Mouse (Mus musculus) CH12.LX (cell line): ENCODE results near the gene Col18a1. TPM values are rescaled to one million over a fixed set of nuclear protein-coding genes. Genes with fewer than 3 reads are reported as not detected.

Experiments used
- DNase-seq: peaks from one replicate; pipeline ENCODE4 v3.0.0-alpha.2; 2013; ENCODE audit errors: extremely low read depth
- H3K27ac ChIP-seq: 2 replicates; pipeline ENCODE4 v1.5.1; 2012; ENCODE audit warnings: low read depth, mild to moderate bottlenecking, control low read depth, moderate library complexity; ENCODE audit not compliant: insufficient read depth
- H3K27me3 ChIP-seq: replicated peaks from 2 replicates; pipeline ENCODE3; 2012; ENCODE audit warnings: inconsistent platforms
- H3K36me3 ChIP-seq, 2 experiments: replicated peaks in 1 of 2; 2 replicates each; pipeline versions ENCODE3 to v1.6.1; 2012; ENCODE audit warnings: inconsistent platforms in 1 of 2, low read length in 1 of 2, mild to moderate bottlenecking in 1 of 2, mixed read lengths in 1 of 2, moderate library complexity in 1 of 2; ENCODE audit not compliant: control insufficient read depth in 1 of 2, insufficient read depth in 1 of 2
- H3K4me1 ChIP-seq, 2 experiments: 2 replicates each; pipeline ENCODE4 v1.6.1; 2012; ENCODE audit warnings: inconsistent platforms in 1 of 2, moderate library complexity in 1 of 2; ENCODE audit not compliant: insufficient read depth in 2 of 2, control insufficient read depth in 1 of 2
- H3K4me2 ChIP-seq: 2 replicates; pipeline ENCODE4 v1.6.1; 2012; ENCODE audit warnings: low read depth, mild to moderate bottlenecking, control low read depth; ENCODE audit not compliant: poor library complexity, insufficient read depth, severe bottlenecking
- H3K4me3 ChIP-seq, 3 experiments: fragments of 150-350 bp in 1 of 3; sonication (generic) in 1 of 3; replicated peaks in 1 of 3; 2 replicates each; pipeline versions ENCODE3 to v1.5.1; 2011 to 2012; ENCODE audit warnings: low read depth in 2 of 3, low read length in 2 of 3, mild to moderate bottlenecking in 2 of 3, moderate library complexity in 2 of 3, control low read depth in 1 of 3, improper control_type of control experiment in 1 of 3, inconsistent platforms in 1 of 3, mixed read lengths in 1 of 3; ENCODE audit not compliant: poor library complexity in 1 of 3
- H3K79me2 ChIP-seq: replicated peaks from 2 replicates; pipeline ENCODE4 v1.6.1; 2012; ENCODE audit warnings: mild to moderate bottlenecking, moderate library complexity; ENCODE audit not compliant: control insufficient read depth, poor library complexity, insufficient read depth, severe bottlenecking; ENCODE audit errors: extremely low read depth
- H3K9ac ChIP-seq: 2 replicates; pipeline ENCODE4 v1.6.1; 2012; ENCODE audit warnings: low read depth, mild to moderate bottlenecking, control low read depth, moderate library complexity; ENCODE audit not compliant: insufficient read depth
- H3K9me3 ChIP-seq: replicated peaks from 2 replicates; pipeline ENCODE3; 2012; ENCODE audit warnings: low read length, inconsistent platforms, mixed read lengths
- CTCF ChIP-seq, 2 experiments: IDR thresholded peaks in 1 of 2; conservative IDR thresholded peaks in 1 of 2; 2 replicates each; pipeline ENCODE4 v1.5.1; 2011 to 2012; ENCODE audit warnings: low read depth in 2 of 2, low read length in 2 of 2, improper control_type of control experiment in 1 of 2, inconsistent platforms in 1 of 2, mild to moderate bottlenecking in 1 of 2, moderate library complexity in 1 of 2
- E2F4 ChIP-seq: IDR thresholded peaks from 2 replicates; pipeline ENCODE4 v1.6.1; 2011; ENCODE audit warnings: low read depth, low read length, improper control_type of control experiment; ENCODE audit not compliant: insufficient replicate concordance
- ELF1 ChIP-seq: IDR thresholded peaks from 2 replicates; pipeline ENCODE4 v1.6.1; 2014; ENCODE audit warnings: low read depth, mild to moderate bottlenecking, inconsistent platforms, low read length, improper control_type of control experiment
- EP300 ChIP-seq: IDR thresholded peaks from 2 replicates; pipeline ENCODE4 v1.6.1; 2011; ENCODE audit warnings: low read length, improper control_type of control experiment
- ETS1 ChIP-seq: conservative IDR thresholded peaks from 2 replicates; pipeline ENCODE4 v1.6.1; 2012; ENCODE audit warnings: low read depth, mild to moderate bottlenecking, inconsistent platforms, low read length, improper control_type of control experiment, moderate library complexity
- JUND ChIP-seq: conservative IDR thresholded peaks from 2 replicates; pipeline ENCODE4 v1.6.1; 2011; ENCODE audit warnings: low read depth, low read length, improper control_type of control experiment
- MAX ChIP-seq: IDR thresholded peaks from 2 replicates; pipeline ENCODE4 v1.6.1; 2011; ENCODE audit warnings: low read length, improper control_type of control experiment
- MAZ ChIP-seq: IDR thresholded peaks from 2 replicates; pipeline ENCODE4 v1.6.1; 2012; ENCODE audit warnings: low read depth, mild to moderate bottlenecking, inconsistent platforms, low read length, improper control_type of control experiment, moderate library complexity
- MEF2A ChIP-seq: IDR thresholded peaks from 2 replicates; pipeline ENCODE4 v1.6.1; 2014; ENCODE audit warnings: low read depth, mild to moderate bottlenecking, inconsistent platforms, low read length, improper control_type of control experiment, borderline replicate concordance
- MYC ChIP-seq: IDR thresholded peaks from 2 replicates; pipeline ENCODE4 v1.6.1; 2011; ENCODE audit warnings: low read depth, mild to moderate bottlenecking, improper control_type of control experiment, low read length
- NELFE ChIP-seq: IDR thresholded peaks from 2 replicates; pipeline ENCODE4 v1.6.1; 2011; ENCODE audit warnings: low read depth, low read length, improper control_type of control experiment
- PAX5 ChIP-seq: IDR thresholded peaks from 2 replicates; pipeline ENCODE4 v1.6.1; 2012; ENCODE audit warnings: low read length, inconsistent platforms, mixed read lengths
- RAD21 ChIP-seq: IDR thresholded peaks from 2 replicates; pipeline ENCODE4 v1.6.1; 2011; ENCODE audit warnings: low read depth, mild to moderate bottlenecking, low read length, improper control_type of control experiment, moderate library complexity
- SIN3A ChIP-seq: IDR thresholded peaks from 2 replicates; pipeline ENCODE4 v1.6.1; 2012; ENCODE audit warnings: low read length, improper control_type of control experiment, inconsistent platforms
- TBP ChIP-seq: conservative IDR thresholded peaks from 2 replicates; pipeline ENCODE4 v1.6.1; 2011; ENCODE audit warnings: low read depth, low read length, improper control_type of control experiment
- USF2 ChIP-seq: conservative IDR thresholded peaks from 2 replicates; pipeline ENCODE4 v1.6.1; 2011; ENCODE audit warnings: low read depth, low read length, improper control_type of control experiment
- ZC3H11A ChIP-seq: IDR thresholded peaks from 2 replicates; pipeline ENCODE4 v1.6.1; 2012; ENCODE audit warnings: low read depth, mild to moderate bottlenecking, inconsistent platforms, low read length, improper control_type of control experiment
- ZKSCAN1 ChIP-seq: IDR thresholded peaks from 2 replicates; pipeline ENCODE4 v1.6.1; 2012; ENCODE audit warnings: low read depth, inconsistent platforms, low read length, improper control_type of control experiment, borderline replicate concordance
- ZNF384 ChIP-seq: IDR thresholded peaks from 2 replicates; pipeline ENCODE4 v1.6.1; 2012; ENCODE audit warnings: low read depth, low read length, improper control_type of control experiment, inconsistent platforms
- dilution Hi-C: fragments of 300-500 bp; cut with MboI; formaldehyde crosslinking; loops from 2 replicates; pipeline ENCODE4 v1.14.3; 2020; ENCODE audit warnings: low sequenced_read_pairs; ENCODE audit not compliant: extremely low pct_unique_long_range_greater_than_20kb, extremely low pct_ligation_motif_present
- in situ Hi-C: fragments of 300-500 bp; cut with MboI; formaldehyde crosslinking; loops from 3 replicates; pipeline ENCODE4 v1.14.3; 2019; ENCODE audit warnings: low sequenced_read_pairs, low pct_ligation_motif_present, low pct_unique_long_range_greater_than_20kb, mixed read lengths
- polyA plus RNA-seq: library from polyadenylated mRNA; unstranded; fragments of >175 nt; gene quantifications from 2 replicates; pipeline ENCODE4 v1.2.1, GENCODE M21; 2012; ENCODE audit warnings: low read depth; ENCODE audit not compliant: insufficient read length
- total RNA-seq, 2 experiments: library from RNA; depleted of rRNA; stranded (reverse); fragments of 300-350 nt in 1 of 2; fragments of >200 nt in 1 of 2; gene quantifications; 2 replicates each; pipeline ENCODE4 v1.2.3; 2012 to 2014

Col18a1 gene
- total and polyA plus RNA-seq, 3 experiments, result 0.17 to 14.5 (median 1.7) TPM

- no peak for TF ChIP-seq ETS1
- peak in 1 of 2 experiments; percentile 36; a peak in 2 of 4 replicates for TF ChIP-seq CTCF (conservative IDR thresholded peaks at IDR 0.05 in 1 of 2, IDR thresholded peaks at IDR 0.05 in 1 of 2; ENCODE audit: low read depth in 2 of 2, low read length in 2 of 2)
- 0 out of 2 replicates have a peak, but pooled peaks have one; percentile 11 for TF ChIP-seq MAZ
- peak; percentile 89 for TF ChIP-seq NELFE
- TF ChIP-seq JUND, result no peak
- TF ChIP-seq ELF1, result peak; percentile 51
- TF ChIP-seq MEF2A, result no peak
- TF ChIP-seq MYC, result peak; percentile 88; the same call in 1 of the 2 replicates
- peak; percentile 90 for TF ChIP-seq MAX
- no peak for TF ChIP-seq E2F4
- TF ChIP-seq TBP, result 0 out of 2 replicates have a peak, but pooled peaks have one; percentile 56
- TF ChIP-seq ZC3H11A, result no peak
- TF ChIP-seq ZNF384, result no peak
- TF ChIP-seq SIN3A, result peak; percentile 89
- TF ChIP-seq USF2, result no peak
- TF ChIP-seq, all 38 proteins: peak for 16
These were observed 133.6 kb downstream of the Col18a1 start (continued) for GRCm38 (mm10) chr10:77032591-77033322.

GRCm38 (mm10) chr10:77031768-77032375 lies 134.5 kb downstream of the Col18a1 start, which contains the start of gene Slc19a1:
Gene Slc19a1, plus strand, starts transcription at chr10:77032241.
- DNase-seq, result no peak
- peaks cover 42% of the 10 kb centered on the region for H3K27me3 ChIP-seq
- peaks cover 7 to 20% of the 10 kb centered on the region in 2 experiments for H3K4me1 ChIP-seq
- H3K4me2 ChIP-seq, result peak within 1 kb of the TSS; percentile 65
- H3K4me3 ChIP-seq, result peak within 1 kb of the TSS; percentile 66 to 67 (median 66)
- H3K9me3 ChIP-seq, result peaks cover 6% of the 10 kb centered on the region
- in situ Hi-C loops (no loop called here), dilution Hi-C loops (no loop called here)
- H3K27ac ChIP-seq, result no peak within 1 kb of the TSS
- TF ChIP-seq RAD21 (no peak), USF2 (no peak), EP300 (no peak), ETS1 (no peak), ZNF384 (no peak), PAX5 (no peak), ZKSCAN1 (no peak)
- H3K9ac ChIP-seq, result peak within 1 kb of the TSS; percentile 37
- peaks cover 0 to 10% of the 10 kb centered on the region in 2 experiments for H3K36me3 ChIP-seq
- H3K79me2 ChIP-seq, result peaks cover 33% of the 10 kb centered on the region
